Mouse (Mus musculus) left cerebral cortex, postnatal 36 days (tissue): ENCODE results near the gene Olfr495. TPM values are rescaled to one million over a fixed set of nuclear protein-coding genes. Genes with fewer than 3 reads are reported as not detected.

ENCODE experiments used
- DNase-seq, 2 experiments: peaks; one replicate each; pipeline ENCODE4 v3.0.0; 2021 to 2022; ENCODE audit warnings: low spot score in 2 of 2, mixed read lengths in 1 of 2
- intact Hi-C: fragments of 180-260 bp; cut with DNase I; formaldehyde crosslinking; loops from one replicate; pipeline ENCODE4 v1.15.1; 2025
- total RNA-seq, 2 experiments: library from RNA; stranded (reverse); gene quantifications; 2 replicates each; pipeline ENCODE4 v1.2.3; 2021

The Olfr495 gene
- not detected for total RNA-seq

DNA sequence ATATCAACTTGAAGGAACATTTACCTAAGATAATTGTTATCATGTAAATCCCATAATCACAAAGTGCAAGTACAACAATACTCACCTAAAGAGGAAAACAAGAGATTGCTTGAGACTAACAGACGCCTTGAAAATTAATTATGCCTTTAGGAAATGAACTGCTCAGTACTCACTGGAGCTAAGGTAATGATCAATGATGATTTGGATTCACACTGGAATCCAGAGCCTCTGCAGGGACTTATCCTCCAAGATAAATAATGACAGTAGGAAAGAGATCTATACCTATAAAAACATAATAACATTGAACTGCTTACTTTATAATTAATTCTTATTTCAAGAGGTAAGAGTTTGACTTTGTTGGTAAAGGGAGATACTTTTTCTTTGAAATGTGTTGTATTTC lies at the start of gene Olfr495:
Gene Olfr495 (plus strand): TSS at position 301 of the 400 bp plus-strand sequence.
- intact Hi-C loops = no loop called here

DNA sequence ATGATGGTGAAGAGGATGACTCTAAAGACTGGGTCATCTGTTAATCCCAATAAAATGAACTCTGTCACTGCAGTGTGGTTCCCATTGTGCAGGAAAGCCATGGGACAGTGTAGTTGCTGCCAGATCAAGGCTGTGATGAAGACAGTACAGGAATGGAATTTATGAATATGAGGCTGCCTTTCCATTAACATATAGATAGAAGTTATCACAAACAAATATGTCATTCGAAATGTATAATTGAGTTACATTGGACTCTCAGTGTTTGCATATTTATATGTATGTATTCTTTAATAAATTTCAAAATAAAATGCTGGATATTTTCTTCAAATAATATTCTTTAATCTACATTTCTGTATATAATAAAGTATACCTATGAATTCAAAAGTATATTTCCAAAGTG lies 46.1 kb upstream of the Olfr495 start, which contains the start of gene Olfr493:
Gene Olfr493 (minus strand): TSS at position 101 of the 400 bp plus-strand sequence.
- no peak for DNase-seq
- intact Hi-C loops = no loop called here

More for the DNA sequence above, at the start of gene Olfr495:
- DNase-seq = no peak

- intact Hi-C loops = no loop called here
- DNase-seq = no peak
Observed at GRCm38 (mm10) chr7:108365035-108365434, 27.9 kb upstream of the Olfr495 start, which contains the start of gene Olfr494. Olfr494 (plus strand) TSS chr7:108365335.

DNA sequence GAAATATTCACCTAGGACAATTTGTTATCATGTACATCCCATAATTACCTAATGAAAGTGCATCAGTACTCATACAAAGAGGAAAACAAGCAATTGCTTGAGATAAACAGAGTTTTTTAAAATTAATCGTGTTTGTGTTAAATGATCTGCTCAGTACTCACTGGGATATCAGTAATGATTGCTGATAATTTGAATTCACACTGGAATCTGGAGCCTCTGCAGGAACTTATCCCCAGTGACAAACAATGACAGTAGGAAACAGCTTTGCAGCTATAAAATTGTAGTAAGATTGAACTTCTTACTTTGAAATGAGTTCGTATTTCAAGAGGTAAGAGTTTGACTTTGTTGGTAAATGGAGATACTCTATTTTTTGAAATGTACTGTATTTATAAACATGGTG lies 27.2 kb downstream of the Olfr495 start, which contains the start of gene Olfr497:
Gene Olfr497 (plus strand): TSS at position 301 of the 400 bp plus-strand sequence.
- intact Hi-C loops = no loop called here
- DNase-seq = no peak

Other genes starting within 250 kb of the Olfr495 start
- gene Olfr485, start 233.3 kb upstream of the Olfr495 start, total RNA-seq = not detected
- not detected for gene Olfr486, start 220.4 kb upstream of the Olfr495 start, total RNA-seq
- gene Olfr487, start 178.5 kb upstream of the Olfr495 start, total RNA-seq = not detected
- not detected for gene Olfr488, start 134.8 kb upstream of the Olfr495 start, total RNA-seq
- not detected for gene Olfr490, start 104.2 kb upstream of the Olfr495 start, total RNA-seq
- gene Olfr491, start 79.7 kb upstream of the Olfr495 start, total RNA-seq = not detected
- not detected for gene Olfr492, start 69.5 kb upstream of the Olfr495 start, total RNA-seq
- not detected for gene Olfr493, start 46.2 kb upstream of the Olfr495 start, total RNA-seq
- gene Olfr494, start 27.8 kb upstream of the Olfr495 start, total RNA-seq = not detected
- gene Olfr497, start 27.3 kb downstream of the Olfr495 start, total RNA-seq = not detected
- not detected for gene Olfr498, start 72.2 kb downstream of the Olfr495 start, total RNA-seq
- gene Olfr502, start 131.9 kb downstream of the Olfr495 start, total RNA-seq = not detected
- gene Olfr503, start 151.4 kb downstream of the Olfr495 start, total RNA-seq = not detected
- not detected for gene Olfr504, start 172.6 kb downstream of the Olfr495 start, total RNA-seq
- not detected for gene Olfr506, start 217.6 kb downstream of the Olfr495 start, total RNA-seq
- gene Olfr507, start 228.6 kb downstream of the Olfr495 start, total RNA-seq = not detected
- not detected for gene Olfr508, start 236.8 kb downstream of the Olfr495 start, total RNA-seq